Mouse (Mus musculus): ENCODE measurements around the gene Actr3. TPM values are rescaled to one million over a fixed set of nuclear protein-coding genes. Genes with fewer than 3 reads are reported as not detected.

Actr3 gene
- polyA plus RNA-seq (2017; shearing (Covaris generic)), result 1,410 TPM

DNA sequence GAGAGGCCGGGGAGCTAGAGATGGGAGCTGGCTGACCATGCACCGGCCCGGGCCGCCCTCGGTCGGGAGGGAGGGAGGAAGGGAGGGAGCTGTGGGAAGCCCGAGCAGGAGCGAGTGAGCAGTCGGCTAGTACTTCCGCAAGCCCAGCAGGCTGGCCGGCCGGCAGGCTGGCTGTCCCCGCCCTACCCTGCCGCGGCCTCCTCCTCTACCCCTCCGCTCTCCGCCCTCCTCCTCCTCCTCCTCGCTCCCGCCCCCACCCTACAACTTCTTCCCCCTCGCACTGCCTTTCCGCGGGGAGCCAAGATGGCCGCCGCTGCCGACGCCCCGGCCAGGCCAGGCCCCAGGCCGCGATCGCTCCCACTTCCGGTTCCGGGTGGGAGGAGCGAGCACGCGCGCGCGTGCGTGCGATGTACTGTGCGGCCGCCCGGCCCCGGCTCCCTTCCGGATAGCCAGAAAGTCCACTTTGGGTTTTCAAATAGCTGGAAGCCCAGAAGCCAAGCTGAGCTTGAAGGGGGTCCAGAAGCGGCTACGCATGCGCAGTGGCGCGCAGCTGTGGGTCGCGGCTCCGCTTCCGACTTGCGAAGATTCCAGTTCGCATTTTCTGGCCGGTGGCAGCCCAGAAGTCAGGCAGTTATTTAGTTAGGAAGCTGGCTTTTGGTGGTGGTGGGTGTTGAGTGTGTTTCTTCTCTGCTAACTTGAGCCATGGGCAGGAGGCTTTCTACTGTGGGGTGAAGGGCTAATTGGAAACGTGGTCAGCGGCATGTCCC lies at the start of gene Actr3:
Gene Actr3 (minus strand): TSS at position 359 of the 767 bp plus-strand sequence.

Other genes starting within 250 kb of the Actr3 start
- 3.3 TPM for gene Slc35f5, start 124.9 kb upstream of the Actr3 start, polyA plus RNA-seq (2017; shearing (Covaris generic))
- gene Gpr39, start 241.3 kb upstream of the Actr3 start, polyA plus RNA-seq (2017; shearing (Covaris generic)), result not detected